Mouse (Mus musculus): ENCODE measurements around the gene Ntpcr.

The Ntpcr gene

GRCm38 (mm10) chr8:125725037-125725820, 4.5 kb upstream of the Ntpcr start:
- peak; percentile 49 for DNase-seq (ENCODE audit: low spot score)

GRCm38 (mm10) chr8:125726143-125726542, 3.6 kb upstream of the Ntpcr start:
- DNase-seq (ENCODE audit: low spot score) = no peak

- DNase-seq (ENCODE audit: low spot score) = no peak
Measured at GRCm38 (mm10) chr8:125726986-125727385, 2.8 kb upstream of the Ntpcr start.

GRCm38 (mm10) chr8:125727797-125728196, 2.0 kb upstream of the Ntpcr start:
- peak; percentile 27 for DNase-seq (ENCODE audit: low spot score)

GRCm38 (mm10) chr8:125733964-125734956, 4.5 kb downstream of the Ntpcr start:
- peak; percentile 80 for DNase-seq (ENCODE audit: low spot score)

GRCm38 (mm10) chr8:125738956-125739355, 9.2 kb downstream of the Ntpcr start:
- DNase-seq (ENCODE audit: low spot score) = no peak

- DNase-seq (ENCODE audit: low spot score) = no peak
Measured at GRCm38 (mm10) chr8:125740655-125741054, 10.9 kb downstream of the Ntpcr start.

GRCm38 (mm10) chr8:125741377-125741776, 11.6 kb downstream of the Ntpcr start:
- no peak for DNase-seq (ENCODE audit: low spot score)

- peak; percentile 63 for DNase-seq (ENCODE audit: low spot score)
Measured at GRCm38 (mm10) chr8:125741855-125742254, 12.1 kb downstream of the Ntpcr start.

- DNase-seq (ENCODE audit: low spot score) = no peak
Measured at GRCm38 (mm10) chr8:125742406-125742805, 12.6 kb downstream of the Ntpcr start.

GRCm38 (mm10) chr8:125744914-125745576, 15.3 kb downstream of the Ntpcr start:
- no peak for DNase-seq (ENCODE audit: low spot score)

GRCm38 (mm10) chr8:125747390-125747789, 17.6 kb downstream of the Ntpcr start:
- no peak for DNase-seq (ENCODE audit: low spot score)

- DNase-seq (ENCODE audit: low spot score) = peak; percentile 10
Measured at GRCm38 (mm10) chr8:125750846-125751245, 21.1 kb downstream of the Ntpcr start.

GRCm38 (mm10) chr8:125755896-125756295, 26.1 kb downstream of the Ntpcr start:
- no peak for DNase-seq (ENCODE audit: low spot score)

- no peak for DNase-seq (ENCODE audit: low spot score)
Measured at GRCm38 (mm10) chr8:125756391-125757105, 26.8 kb downstream of the Ntpcr start.

- no peak for DNase-seq (ENCODE audit: low spot score)
Measured at GRCm38 (mm10) chr8:125757106-125757496, 27.3 kb downstream of the Ntpcr start.

GRCm38 (mm10) chr8:125759022-125759421, 29.3 kb downstream of the Ntpcr start:
- DNase-seq (ENCODE audit: low spot score) = peak; percentile 38

GRCm38 (mm10) chr8:125763066-125763786, 33.5 kb downstream of the Ntpcr start:
- DNase-seq (ENCODE audit: low spot score) = no peak

- DNase-seq (ENCODE audit: low spot score) = no peak
Measured at GRCm38 (mm10) chr8:125768079-125768478, 38.3 kb downstream of the Ntpcr start.

GRCm38 (mm10) chr8:125772300-125772699, 42.5 kb downstream of the Ntpcr start:
- DNase-seq (ENCODE audit: low spot score) = no peak

GRCm38 (mm10) chr8:125773281-125773803, 43.6 kb downstream of the Ntpcr start:
- DNase-seq (ENCODE audit: low spot score) = no peak

All from lung, postnatal 25 days (tissue).